Mouse (Mus musculus) midbrain, embryonic 14.5 days (tissue): ENCODE results near the gene Lcor. TPM values are rescaled to one million over a fixed set of nuclear protein-coding genes. Genes with fewer than 3 reads are reported as not detected.

Experiments
- ATAC-seq: fragments of 200-750 bp; cut with Nextera tagmentation; 2 replicates; pipeline ENCODE4 v1.8.0; 2017; ENCODE audit warnings: moderate number of reproducible peaks, moderate library complexity; ENCODE audit not compliant: low FRiP score, low TSS enrichment
- DNase-seq: peaks from one replicate; pipeline ENCODE4 v3.0.0-alpha.2; 2015
- H3K27ac ChIP-seq: fragments of 300-500 bp; sonication (generic); replicated peaks from 2 replicates; pipeline ENCODE4 v1.5.1; 2014; ENCODE audit warnings: mild to moderate bottlenecking, low read depth, low read length, moderate library complexity
- H3K27me3 ChIP-seq: fragments of 300-500 bp; sonication (generic); 2 replicates; pipeline ENCODE4 v1.6.1; 2014; ENCODE audit warnings: low read length, control low read depth, mixed read lengths; ENCODE audit not compliant: control insufficient read depth, insufficient read depth
- H3K36me3 ChIP-seq: fragments of 300-500 bp; sonication (generic); 2 replicates; pipeline ENCODE4 v1.6.1; 2014; ENCODE audit warnings: low read length, control low read depth; ENCODE audit not compliant: control insufficient read depth, insufficient read depth
- H3K4me1 ChIP-seq: fragments of 300-500 bp; sonication (generic); 2 replicates; pipeline ENCODE4 v1.6.1; 2014; ENCODE audit warnings: mild to moderate bottlenecking, antibody characterized with exemption, low read length, control low read depth; ENCODE audit not compliant: control insufficient read depth, insufficient read depth
- H3K4me2 ChIP-seq: fragments of 300-500 bp; sonication (generic); 2 replicates; pipeline ENCODE4 v1.6.1; 2014; ENCODE audit warnings: mild to moderate bottlenecking, low read length, moderate library complexity
- H3K4me3 ChIP-seq: fragments of 300-500 bp; sonication (generic); replicated peaks from 2 replicates; pipeline ENCODE4 v1.5.1; 2014; ENCODE audit warnings: low read depth, low read length
- H3K9ac ChIP-seq: fragments of 300-500 bp; sonication (generic); replicated peaks from 2 replicates; pipeline ENCODE4 v1.6.1; 2014; ENCODE audit warnings: mild to moderate bottlenecking, low read length, moderate library complexity
- H3K9me3 ChIP-seq: fragments of 300-500 bp; sonication (generic); 2 replicates; pipeline ENCODE4 v1.6.1; 2016; ENCODE audit warnings: low read length, control low read depth, mixed read lengths; ENCODE audit not compliant: control insufficient read depth
- WGBS: fragments of 180-500 bp; shearing (Covaris S2); extraction: QIAGEN DNeasy Blood & Tissue Kit; methylation state at CpG from one replicate; pipeline ENCODE4 v1.1.7; 2014; 5-methylcytosine and 5-hydroxymethylcytosine counted together
- polyA plus RNA-seq: library from polyadenylated mRNA; unstranded; fragments of >200 nt; fragmentation: Nextera tagmentation; extraction: Ambion mirVana; gene quantifications from 2 replicates; pipeline ENCODE4 v1.2.1, GENCODE M21; 2014

Lcor gene
- polyA plus RNA-seq, 1 experiment from 2014 or later, result 24.3 TPM

- no peaks in the 10 kb centered on the region for H3K4me1 ChIP-seq
- WGBS, result 72% methylated on average over 2 of the region's 2 CpGs
- no peak overlapping the region for H3K4me3 ChIP-seq
- no peaks in the 10 kb centered on the region for H3K36me3 ChIP-seq
- no peak overlapping the region for H3K4me2 ChIP-seq
- no peak overlapping the region for H3K9ac ChIP-seq
- H3K27me3 ChIP-seq, result no peaks in the 10 kb centered on the region
- no peak overlapping the region for H3K27ac ChIP-seq
- H3K9me3 ChIP-seq, result no peaks in the 10 kb centered on the region
- DNase-seq, result no peak
- ATAC-seq, result no peak
These were observed 86.4 kb downstream of the Lcor start for GRCm38 (mm10) chr19:41568791-41569190.

DNA sequence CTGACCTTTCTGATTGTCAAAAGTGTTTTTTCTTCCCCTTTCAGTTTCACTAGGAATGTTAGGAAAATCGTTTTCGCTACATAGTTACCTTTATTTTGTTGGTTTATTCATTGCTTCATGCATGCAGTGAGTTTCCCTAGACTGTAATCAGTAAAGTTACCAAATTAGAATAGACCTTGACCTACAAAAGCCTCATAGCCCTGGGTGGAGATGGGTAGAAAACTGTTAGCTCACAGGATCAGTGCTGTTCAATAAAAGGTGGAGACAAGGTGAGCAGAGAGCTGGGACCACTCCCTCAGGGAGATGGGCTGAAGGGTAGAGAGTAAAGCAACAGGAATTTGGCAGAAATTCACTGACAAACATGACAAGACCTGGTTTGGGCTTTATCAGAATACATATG is 91.3 kb downstream of the Lcor start:
- H3K36me3 ChIP-seq, result 0 out of 2 replicates have a peak, but pooled peaks cover 3% of the 10 kb centered on the region
- no peaks in the 10 kb centered on the region for H3K27me3 ChIP-seq

GRCm38 (mm10) chr19:41577576-41577975 is 95.1 kb downstream of the Lcor start:
- Histone ChIP-seq H3K27ac (no peak overlapping the region), H3K36me3 (peaks cover 14% of the 10 kb centered on the region), H3K4me3 (no peak overlapping the region), H3K4me2 (no peak overlapping the region), H3K9me3 (no peaks in the 10 kb centered on the region), H3K27me3 (no peaks in the 10 kb centered on the region), H3K9ac (no peak overlapping the region), H3K4me1 (no peaks in the 10 kb centered on the region)
- no peak for ATAC-seq
- no peak for DNase-seq

More for the DNA sequence above, 91.3 kb downstream of the Lcor start:
- WGBS, result 94% methylated on average over 2 of the region's 2 CpGs
- Histone ChIP-seq H3K9ac (no peak overlapping the region), H3K27ac (no peak overlapping the region), H3K4me3 (no peak overlapping the region), H3K9me3 (no peaks in the 10 kb centered on the region), H3K4me2 (no peak overlapping the region), H3K4me1 (no peaks in the 10 kb centered on the region)
- DNase-seq (no peak), ATAC-seq (no peak)

DNA sequence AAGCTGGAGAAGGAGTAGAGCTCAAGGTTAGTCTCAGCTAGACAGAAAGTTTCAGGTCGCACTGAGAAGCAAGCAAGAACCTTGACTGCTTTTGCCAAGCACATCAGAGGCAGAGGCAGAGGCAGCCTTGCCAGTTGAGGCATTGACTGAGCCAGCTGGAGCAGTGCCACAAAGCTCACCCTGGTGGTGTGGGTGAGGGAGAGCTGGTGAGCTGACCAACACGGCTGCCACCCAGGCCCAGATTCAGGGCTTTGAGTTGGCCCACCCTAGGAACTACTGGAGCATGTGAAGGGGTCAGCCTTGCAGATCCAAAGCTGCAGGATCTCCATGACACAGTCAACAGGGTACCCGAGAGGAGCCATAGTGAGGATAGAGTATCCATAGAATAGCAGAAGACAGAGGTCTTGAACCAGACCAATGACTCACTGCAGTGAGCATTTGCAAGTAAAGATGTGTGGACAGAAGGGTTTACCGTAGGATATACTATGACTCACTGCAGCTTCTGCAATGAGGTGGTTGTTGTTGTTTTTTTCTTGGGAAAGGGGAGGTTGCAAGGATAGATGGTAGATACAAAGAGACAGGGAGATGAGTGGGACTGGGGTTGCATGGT is 97.0 kb downstream of the Lcor start:
- no peak overlapping the region for H3K27ac ChIP-seq
- H3K36me3 ChIP-seq, result peaks cover 32% of the 10 kb centered on the region
- no peak for ATAC-seq
- no peaks in the 10 kb centered on the region for H3K9me3 ChIP-seq
- H3K9ac ChIP-seq, result no peak overlapping the region
- no peak overlapping the region for H3K4me2 ChIP-seq
- H3K4me1 ChIP-seq, result no peaks in the 10 kb centered on the region
- H3K27me3 ChIP-seq, result no peaks in the 10 kb centered on the region
- DNase-seq, result no peak
- no peak overlapping the region for H3K4me3 ChIP-seq
- 92% methylated on average over 4 of the region's 4 CpGs for WGBS

GRCm38 (mm10) chr19:41581706-41582420 is 99.4 kb downstream of the Lcor start, which contains the start of gene Gm340:
Gene Gm340 (plus strand): TSS chr19:41582370.
- H3K9me3 ChIP-seq, result no peaks in the 10 kb centered on the region
- no peak within 1 kb of the TSS for H3K9ac ChIP-seq
- no peak within 1 kb of the TSS for H3K27ac ChIP-seq
- no peak within 1 kb of the TSS for H3K4me3 ChIP-seq
- ATAC-seq (no peak), DNase-seq (no peak)
- no peak within 1 kb of the TSS for H3K4me2 ChIP-seq
- peaks cover 50% of the 10 kb centered on the region for H3K36me3 ChIP-seq
- 97% methylated on average over 23 of the region's 23 CpGs for WGBS
- H3K27me3 ChIP-seq, result no peaks in the 10 kb centered on the region
- no peaks in the 10 kb centered on the region for H3K4me1 ChIP-seq

- H3K27me3 ChIP-seq, result no peaks in the 10 kb centered on the region
- H3K36me3 ChIP-seq, result peaks cover 50% of the 10 kb centered on the region
- DNase-seq, result no peak
- H3K27ac ChIP-seq, result no peak overlapping the region
- no peak overlapping the region for H3K4me3 ChIP-seq
- WGBS, result 98% methylated on average over 5 of the region's 5 CpGs
- H3K9me3 ChIP-seq, result no peaks in the 10 kb centered on the region
- no peak overlapping the region for H3K4me2 ChIP-seq
- H3K9ac ChIP-seq, result no peak overlapping the region
- H3K4me1 ChIP-seq, result no peaks in the 10 kb centered on the region
- ATAC-seq, result no peak
These were observed 100.6 kb downstream of the Lcor start for GRCm38 (mm10) chr19:41582918-41583514.

- no peaks in the 10 kb centered on the region for H3K4me1 ChIP-seq
- H3K9ac ChIP-seq, result no peak overlapping the region
- H3K9me3 ChIP-seq, result no peaks in the 10 kb centered on the region
- H3K4me3 ChIP-seq, result no peak overlapping the region
- H3K4me2 ChIP-seq, result no peak overlapping the region
- 92% methylated on average over 10 of the region's 10 CpGs for WGBS
- H3K27me3 ChIP-seq, result no peaks in the 10 kb centered on the region
- H3K27ac ChIP-seq, result no peak overlapping the region
- ATAC-seq (no peak), DNase-seq (no peak)
- peaks cover 48% of the 10 kb centered on the region for H3K36me3 ChIP-seq
These were observed 104.3 kb downstream of the Lcor start for GRCm38 (mm10) chr19:41586752-41587151.

GRCm38 (mm10) chr19:41587431-41588222 is 105.2 kb downstream of the Lcor start:
- DNase-seq, result no peak
- WGBS, result 75% methylated on average over 20 of the region's 20 CpGs

More at GRCm38 (mm10) chr19:41587431-41588222, 105.2 kb downstream of the Lcor start:
- Histone ChIP-seq H3K36me3 (peaks cover 39% of the 10 kb centered on the region), H3K27me3 (no peaks in the 10 kb centered on the region), H3K4me2 (no peak overlapping the region), H3K9me3 (no peaks in the 10 kb centered on the region), H3K27ac (no peak overlapping the region), H3K4me1 (no peaks in the 10 kb centered on the region), H3K4me3 (no peak overlapping the region), H3K9ac (no peak overlapping the region)
- no peak for ATAC-seq
